Mouse (Mus musculus) hindbrain, postnatal 0 days (tissue): ENCODE results near the gene Ttc7. TPM values are rescaled to one million over a fixed set of nuclear protein-coding genes. Genes with fewer than 3 reads are reported as not detected.
A peak's percentile ranks its signal among the peaks of the same experiment; 100 is the strongest.

Experiments used
- ATAC-seq: fragments of 200-750 bp; cut with Nextera tagmentation; 2 replicates; pipeline ENCODE4 v1.8.0; 2017; ENCODE audit warnings: mild to moderate bottlenecking, moderate TSS enrichment, moderate library complexity
- DNase-seq: peaks from one replicate; pipeline ENCODE4 v3.0.0-alpha.2; 2015; ENCODE audit warnings: low spot score
- H3K27ac ChIP-seq: fragments of 300-500 bp; sonication (generic); 2 replicates; pipeline ENCODE4 v1.5.1; 2014; ENCODE audit warnings: mild to moderate bottlenecking
- H3K27me3 ChIP-seq: fragments of 300-500 bp; sonication (generic); 2 replicates; pipeline ENCODE4 v1.6.1; 2014; ENCODE audit warnings: low read length, mixed read lengths; ENCODE audit not compliant: insufficient read depth
- H3K36me3 ChIP-seq: fragments of 300-500 bp; sonication (generic); 2 replicates; pipeline ENCODE4 v1.6.1; 2014; ENCODE audit warnings: low read length, mixed read lengths; ENCODE audit not compliant: insufficient read depth
- H3K4me1 ChIP-seq: fragments of 300-500 bp; sonication (generic); 2 replicates; pipeline ENCODE4 v1.6.1; 2014; ENCODE audit warnings: antibody characterized with exemption, low read length, mixed read lengths; ENCODE audit not compliant: insufficient read depth
- H3K4me2 ChIP-seq: fragments of 300-500 bp; sonication (generic); 2 replicates; pipeline ENCODE4 v1.6.1; 2014; ENCODE audit warnings: low read depth, mild to moderate bottlenecking, low read length, moderate library complexity, mixed read lengths
- H3K4me3 ChIP-seq: fragments of 300-500 bp; sonication (generic); 2 replicates; pipeline ENCODE4 v1.5.1; 2014; ENCODE audit warnings: low read length
- H3K9ac ChIP-seq: fragments of 300-500 bp; sonication (generic); replicated peaks from 2 replicates; pipeline ENCODE4 v1.6.1; 2014; ENCODE audit warnings: mild to moderate bottlenecking, low read length, moderate library complexity, mixed read lengths
- H3K9me3 ChIP-seq: fragments of 300-500 bp; sonication (generic); 2 replicates; pipeline ENCODE4 v1.6.1; 2016; ENCODE audit warnings: low read length, mixed read lengths
- CTCF ChIP-seq: IDR thresholded peaks from 2 replicates; pipeline ENCODE4 v1.5.1; 2016; ENCODE audit warnings: antibody characterized with exemption, control low read depth, low read depth
- WGBS: fragments of 180-500 bp; shearing (Covaris S2); extraction: QIAGEN DNeasy Blood & Tissue Kit; methylation state at CpG from one replicate; pipeline ENCODE4 v1.1.7; 2014; 5-methylcytosine and 5-hydroxymethylcytosine counted together
- polyA plus RNA-seq: library from polyadenylated mRNA; unstranded; fragments of >200 nt; fragmentation: Nextera tagmentation; extraction: Ambion mirVana; gene quantifications from 2 replicates; pipeline ENCODE4 v1.2.1, GENCODE M21; 2015
- total RNA-seq: library from RNA; depleted of rRNA; stranded (reverse); fragments of >200 nt; gene quantifications from 2 replicates; pipeline ENCODE4 v1.2.3, GENCODE M21; 2014

The Ttc7 gene
- total and polyA plus RNA-seq, 2 experiments from 2014 or later: 10.9 to 13.3 TPM

DNA sequence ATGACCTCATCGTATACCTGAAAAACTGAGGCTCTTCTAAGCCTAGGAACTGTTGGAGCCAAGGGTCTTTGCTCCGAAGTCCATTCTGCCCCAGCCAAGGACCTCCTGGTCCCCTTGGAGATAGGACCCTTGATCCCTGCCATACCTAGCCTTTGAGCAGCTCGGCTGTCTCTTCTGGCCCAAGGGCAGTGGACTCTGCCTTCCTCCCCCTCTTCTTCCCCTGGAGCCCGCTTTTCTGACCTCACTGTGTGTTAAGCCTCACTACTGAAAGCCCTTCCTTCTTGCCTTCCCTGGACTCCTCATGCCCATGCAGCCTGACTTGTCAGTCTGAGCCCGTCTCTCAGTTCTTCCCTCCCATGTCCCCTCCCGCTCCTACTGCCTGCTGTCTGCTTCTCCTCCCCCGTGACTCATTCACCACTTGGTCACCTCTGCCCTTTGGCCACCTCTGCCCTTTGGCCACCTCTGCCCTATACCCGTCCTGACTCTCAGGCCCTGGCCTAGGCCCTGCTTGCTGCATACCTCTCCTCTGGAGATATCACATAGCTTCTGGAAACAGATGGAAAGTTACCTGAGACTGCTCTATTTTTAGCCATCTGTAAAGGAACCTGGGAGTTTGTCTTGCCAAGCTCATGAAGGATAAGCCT lies 60.5 kb downstream of the Ttc7 start:
- WGBS: 70% methylated on average over 8 of the region's 8 CpGs
- H3K4me1 ChIP-seq: no peaks in the 10 kb centered on the region; the same call in 1 of the 2 replicates
- ATAC-seq: no peak

DNA sequence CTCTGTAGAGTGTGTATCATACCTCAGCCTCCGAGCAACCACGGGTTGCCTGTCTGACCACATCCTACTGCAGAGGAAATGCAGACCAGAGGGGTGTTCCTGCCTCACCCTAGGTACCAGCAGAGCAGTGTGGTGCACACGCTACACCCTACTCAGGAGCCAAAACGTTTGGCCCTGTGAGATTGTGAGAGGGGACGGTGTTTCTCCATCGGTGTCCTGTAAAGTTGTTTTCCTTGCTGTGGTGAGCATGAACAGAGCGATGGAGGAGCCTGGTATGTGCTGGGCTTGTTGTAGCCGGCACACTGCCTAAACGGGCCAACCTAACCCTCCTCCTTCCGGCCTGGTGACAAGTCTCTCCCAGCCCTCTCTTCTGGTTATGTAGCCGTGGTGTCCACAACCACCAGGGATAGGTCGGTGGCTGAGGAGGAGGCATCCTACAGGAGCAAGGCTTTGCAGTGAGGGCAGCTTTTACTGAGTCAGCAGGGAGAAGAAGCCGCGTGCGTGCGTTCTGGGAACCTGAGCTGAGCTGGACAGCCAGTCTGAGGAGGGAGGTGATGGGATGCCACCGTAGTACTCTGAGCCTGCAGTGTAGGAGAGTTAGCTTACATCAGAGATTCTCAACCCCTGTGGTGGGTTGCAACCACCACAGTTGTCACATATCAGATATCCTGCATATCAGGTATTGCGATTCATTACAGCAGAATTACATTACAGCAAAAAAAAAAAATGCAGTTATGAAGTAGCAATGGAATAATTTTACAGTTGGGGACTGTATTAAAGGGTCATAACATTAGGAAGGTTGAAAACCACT lies 62.0 kb downstream of the Ttc7 start:
- no peaks in the 10 kb centered on the region for H3K36me3 ChIP-seq
- no peak for DNase-seq
- no peak for ATAC-seq
- H3K27me3 ChIP-seq: no peaks in the 10 kb centered on the region
- H3K4me3 ChIP-seq: no peak overlapping the region
- H3K9me3 ChIP-seq: no peaks in the 10 kb centered on the region
- no peak for TF ChIP-seq CTCF
- H3K4me1 ChIP-seq: no peaks in the 10 kb centered on the region; the same call in 1 of the 2 replicates
- H3K4me2 ChIP-seq: no peak overlapping the region
- no peak overlapping the region for H3K27ac ChIP-seq
- 69% methylated on average over 18 of the region's 18 CpGs for WGBS
- no peak overlapping the region for H3K9ac ChIP-seq

More for the DNA sequence above, 60.5 kb downstream of the Ttc7 start:
- Histone ChIP-seq H3K4me2 (no peak overlapping the region), H3K27me3 (no peaks in the 10 kb centered on the region), H3K4me3 (no peak overlapping the region), H3K27ac (no peak overlapping the region), H3K9ac (no peak overlapping the region), H3K9me3 (no peaks in the 10 kb centered on the region), H3K36me3 (no peaks in the 10 kb centered on the region)
- DNase-seq: no peak
- TF ChIP-seq CTCF: no peak

DNA sequence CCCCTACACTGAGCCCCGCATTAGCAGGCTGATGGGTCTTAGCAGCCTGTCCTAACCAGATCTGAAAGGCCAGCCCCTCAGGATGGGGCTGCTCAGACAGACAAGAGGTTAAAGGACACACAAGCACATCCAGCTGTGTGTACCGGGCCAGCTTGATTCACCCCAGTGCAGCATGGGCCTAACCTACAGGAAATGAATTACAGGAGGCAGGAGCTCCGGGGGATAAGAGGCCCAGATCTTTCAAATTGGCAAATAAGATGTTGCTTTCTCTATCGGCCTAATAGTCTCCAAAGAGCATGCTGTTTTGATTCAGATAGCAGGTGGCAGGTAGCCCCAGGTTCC lies 62.5 kb downstream of the Ttc7 start:
- no peak for TF ChIP-seq CTCF
- no peaks in the 10 kb centered on the region for H3K27me3 ChIP-seq
- no peaks in the 10 kb centered on the region for H3K9me3 ChIP-seq
- DNase-seq (no peak), ATAC-seq (no peak)
- no peak overlapping the region for H3K4me2 ChIP-seq
- H3K9ac ChIP-seq: no peak overlapping the region
- H3K4me3 ChIP-seq: no peak overlapping the region
- WGBS: 47% methylated on average over 4 of the region's 4 CpGs
- no peaks in the 10 kb centered on the region for H3K36me3 ChIP-seq
- H3K27ac ChIP-seq: no peak overlapping the region
- no peaks in the 10 kb centered on the region; the same call in 1 of the 2 replicates for H3K4me1 ChIP-seq

DNA sequence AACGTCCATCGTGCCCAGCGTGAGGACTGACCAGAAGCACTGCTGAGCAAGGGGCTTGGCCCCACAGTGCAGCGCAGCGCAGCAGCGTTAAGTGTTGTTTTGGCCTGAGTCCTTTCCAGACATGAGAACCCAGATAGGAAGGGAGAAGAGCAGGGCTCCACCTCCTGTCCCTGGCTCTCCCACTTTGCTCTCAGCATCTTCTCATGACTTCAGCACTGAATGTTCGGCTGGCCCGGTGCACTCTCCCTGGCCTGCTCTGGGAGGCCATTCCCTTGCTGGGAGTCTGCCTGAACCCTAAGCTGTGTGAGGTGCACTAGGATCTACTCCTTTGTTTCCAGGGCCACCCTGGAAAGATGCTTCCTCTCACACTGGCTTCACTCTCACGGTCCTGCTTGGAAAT lies 65.7 kb downstream of the Ttc7 start:
- Histone ChIP-seq H3K27me3 (no peaks in the 10 kb centered on the region), H3K4me1 (peaks cover 17% of the 10 kb centered on the region), H3K9me3 (no peaks in the 10 kb centered on the region), H3K4me3 (no peak overlapping the region), H3K36me3 (no peaks in the 10 kb centered on the region), H3K27ac (no peak overlapping the region), H3K4me2 (no peak overlapping the region), H3K9ac (no peak overlapping the region)
- no peak for ATAC-seq
- DNase-seq: no peak
- WGBS: 42% methylated on average over 9 of the region's 9 CpGs
- no peak for TF ChIP-seq CTCF

DNA sequence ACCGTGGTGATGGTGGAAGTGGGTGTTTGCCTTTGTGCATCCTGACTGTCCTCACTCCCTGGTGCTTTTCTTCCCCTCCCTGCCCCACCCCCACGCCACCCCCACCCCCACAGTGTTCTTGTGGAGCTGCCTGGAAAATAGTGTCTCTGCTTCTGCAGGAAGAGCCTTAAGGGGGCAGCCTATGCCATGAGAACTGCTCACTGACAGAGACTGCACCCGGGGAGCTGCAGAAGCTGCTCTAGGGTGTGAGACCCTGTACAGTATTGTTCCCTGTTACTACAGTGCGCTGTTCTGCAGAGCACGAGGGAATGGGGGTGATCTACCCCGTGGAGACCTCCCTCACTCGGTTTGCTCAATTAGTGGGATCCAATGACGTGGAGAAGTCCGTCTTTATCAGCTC lies 66.4 kb downstream of the Ttc7 start:
- H3K9ac ChIP-seq: no peak overlapping the region
- H3K4me1 ChIP-seq: peaks cover 17% of the 10 kb centered on the region
- WGBS: 25% methylated on average over 9 of the region's 9 CpGs
- TF ChIP-seq CTCF: peak; percentile 46
- no peak overlapping the region for H3K4me3 ChIP-seq
- H3K9me3 ChIP-seq: no peaks in the 10 kb centered on the region
- ATAC-seq (no peak), DNase-seq (peak; percentile 61)
- no peaks in the 10 kb centered on the region for H3K36me3 ChIP-seq
- H3K4me2 ChIP-seq: no peak overlapping the region
- H3K27me3 ChIP-seq: no peaks in the 10 kb centered on the region
- H3K27ac ChIP-seq: no peak overlapping the region

DNA sequence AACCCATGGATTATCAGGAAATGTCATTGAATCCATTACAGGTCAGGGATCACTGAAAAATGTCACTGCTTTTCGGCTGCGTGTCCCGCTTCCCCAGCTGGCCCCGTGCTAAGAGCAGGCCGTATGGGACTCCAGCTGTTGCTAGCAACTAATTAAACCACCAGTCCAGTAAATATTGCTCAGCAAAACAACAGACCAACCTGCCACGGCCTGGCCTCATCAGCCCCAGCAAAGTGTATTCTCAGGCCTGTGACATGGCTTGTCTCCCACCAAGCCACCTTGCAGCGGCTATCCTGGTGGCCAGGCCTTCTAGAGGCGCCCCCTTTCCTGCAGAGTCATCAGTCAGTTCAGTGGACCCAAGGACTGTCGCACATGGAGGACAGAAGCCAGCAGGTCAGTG lies 66.9 kb downstream of the Ttc7 start:
- no peak for TF ChIP-seq CTCF
- no peak for DNase-seq
- WGBS: 67% methylated on average over 9 of the region's 9 CpGs

More for the DNA sequence above, 66.9 kb downstream of the Ttc7 start:
- Histone ChIP-seq H3K27me3 (no peaks in the 10 kb centered on the region), H3K4me1 (peaks cover 17% of the 10 kb centered on the region), H3K27ac (no peak overlapping the region), H3K4me2 (no peak overlapping the region), H3K36me3 (no peaks in the 10 kb centered on the region), H3K9ac (no peak overlapping the region), H3K4me3 (no peak overlapping the region), H3K9me3 (no peaks in the 10 kb centered on the region)
- no peak for ATAC-seq
